Mouse (Mus musculus) testis, adult 2 months (tissue): ENCODE results near the gene Gm20388.

Experiments
- CTCF ChIP-seq: fragments of 200-500 bp; IDR thresholded peaks from 2 replicates; pipeline ENCODE4 v1.5.1; 2012; ENCODE audit warnings: low read depth, mild to moderate bottlenecking, inconsistent platforms, low read length, moderate library complexity; ENCODE audit not compliant: control insufficient read depth, insufficient read depth, insufficient replicate concordance
- POLR2A ChIP-seq: fragments of 200-500 bp; IDR thresholded peaks from 2 replicates; pipeline ENCODE4 v1.6.1; 2012; ENCODE audit warnings: low read depth, mild to moderate bottlenecking, inconsistent platforms, low read length, moderate library complexity; ENCODE audit not compliant: control insufficient read depth

DNA sequence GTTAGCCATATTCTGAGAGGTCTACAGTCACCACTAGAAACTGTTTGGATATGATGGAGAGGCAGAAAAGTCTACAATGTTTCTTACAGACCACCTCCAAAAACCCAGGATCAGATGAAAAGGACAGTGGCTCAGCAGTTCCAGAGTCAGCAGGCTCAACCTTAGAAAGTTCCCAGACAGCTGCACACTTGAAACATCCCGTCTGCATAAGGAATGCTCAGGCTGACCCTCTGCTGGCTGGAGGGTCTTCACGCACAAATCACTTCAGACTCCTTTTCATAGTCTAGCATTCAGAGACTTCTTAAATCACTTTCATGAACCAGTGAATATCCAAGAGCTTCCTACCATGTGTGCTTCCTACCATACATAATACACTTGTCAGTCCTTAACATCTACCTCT is 3081.7 kb downstream of the Gm20388 start:
- no peak for TF ChIP-seq POLR2A
- TF ChIP-seq CTCF = no peak
